Mouse (Mus musculus) adrenal gland, postnatal 4 days (tissue): ENCODE results near the gene Rbpjl. TPM values are rescaled to one million over a fixed set of nuclear protein-coding genes. Genes with fewer than 3 reads are reported as not detected.

Experiments used
- DNase-seq, 2 experiments: peaks; one replicate each; pipeline ENCODE4 v3.0.0; 2021 to 2022; ENCODE audit warnings: low spot score in 2 of 2, mixed read lengths in 2 of 2
- total RNA-seq, 2 experiments: library from RNA; stranded (reverse); gene quantifications; 2 replicates each; pipeline ENCODE4 v1.2.3; 2021

The Rbpjl gene
- total RNA-seq, 2 experiments from 2014 or later: 0.14 to 14.6 TPM

- DNase-seq: no peak
Observed at GRCm38 (mm10) chr2:164443460-164444000, 40.6 kb downstream of the Rbpjl start, which contains the start of gene Sdc4. Gene Sdc4, minus strand, starts transcription at chr2:164443887.

GRCm38 (mm10) chr2:164444701-164445100 lies 41.8 kb downstream of the Rbpjl start:
- DNase-seq: no peak

DNA sequence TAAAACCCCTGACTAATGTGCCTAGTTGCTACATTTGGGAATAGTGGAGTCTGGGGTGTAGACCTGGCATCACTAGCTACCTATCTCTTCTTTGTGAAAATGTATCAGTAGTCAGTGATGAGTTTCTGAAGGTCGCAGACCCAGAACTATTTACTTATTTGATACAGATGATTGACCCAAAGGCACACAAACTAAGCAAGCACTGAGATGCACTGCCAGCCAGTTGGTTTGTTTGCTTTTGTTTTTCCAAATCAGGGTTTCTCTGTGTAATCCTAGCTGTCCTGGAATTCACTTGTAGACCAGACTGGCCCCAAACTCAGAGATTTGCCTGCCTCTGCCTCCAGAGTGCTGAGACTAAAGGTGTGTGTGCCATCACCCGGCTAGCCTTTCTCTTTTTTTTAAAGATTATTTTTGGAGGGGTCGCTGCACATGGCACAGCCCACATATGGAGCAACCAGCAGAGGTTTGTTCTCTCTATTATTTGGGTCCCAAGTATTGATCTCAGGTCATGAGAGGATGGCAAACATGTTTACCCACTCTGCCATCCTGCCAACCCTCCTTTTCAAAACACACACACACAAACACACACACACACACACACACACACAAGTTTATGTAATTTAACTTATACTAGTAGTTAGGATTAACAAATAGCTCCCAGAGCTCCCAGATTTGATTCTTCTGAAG lies 42.6 kb downstream of the Rbpjl start:
- no peak for DNase-seq

DNA sequence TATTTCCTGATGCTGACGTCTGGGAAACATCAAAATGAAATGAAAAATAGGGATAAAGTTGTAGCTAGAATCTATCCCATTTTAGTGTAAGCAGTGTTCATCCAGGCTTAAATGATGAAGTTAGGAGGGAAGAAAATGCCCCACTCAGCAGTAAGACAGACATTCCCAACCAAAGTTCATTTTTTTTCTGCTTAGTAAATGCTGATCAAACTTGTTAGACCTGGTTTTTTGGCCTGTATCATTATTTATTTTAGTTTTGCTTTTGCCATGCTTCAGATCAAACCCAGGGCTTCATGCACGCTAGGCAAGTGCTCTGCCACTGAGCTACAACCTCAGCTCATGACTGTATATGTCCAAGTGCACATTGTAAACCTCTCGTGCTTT lies 43.1 kb downstream of the Rbpjl start:
- DNase-seq: no peak

DNA sequence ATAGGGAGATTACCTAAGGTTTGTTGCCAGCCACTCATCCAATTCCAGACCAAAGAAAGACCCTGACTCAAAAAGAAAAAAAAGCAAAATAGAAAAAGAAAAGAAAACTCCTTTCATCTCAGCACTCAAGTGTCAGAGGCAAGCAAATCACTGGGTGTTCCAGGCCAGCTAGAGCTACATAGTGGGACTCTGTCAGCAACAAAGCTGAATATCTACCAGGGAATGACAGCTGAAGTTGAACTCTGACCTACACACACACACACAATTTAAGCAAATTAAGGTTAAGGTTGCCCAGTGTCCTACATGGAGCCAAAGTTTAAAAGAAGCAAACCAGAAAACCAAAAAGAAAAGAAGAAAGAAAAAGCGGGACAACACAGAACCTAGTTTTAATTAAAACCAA lies 45.2 kb downstream of the Rbpjl start:
- no peak for DNase-seq

GRCm38 (mm10) chr2:164448921-164449320 lies 46.0 kb downstream of the Rbpjl start:
- DNase-seq: no peak

DNA sequence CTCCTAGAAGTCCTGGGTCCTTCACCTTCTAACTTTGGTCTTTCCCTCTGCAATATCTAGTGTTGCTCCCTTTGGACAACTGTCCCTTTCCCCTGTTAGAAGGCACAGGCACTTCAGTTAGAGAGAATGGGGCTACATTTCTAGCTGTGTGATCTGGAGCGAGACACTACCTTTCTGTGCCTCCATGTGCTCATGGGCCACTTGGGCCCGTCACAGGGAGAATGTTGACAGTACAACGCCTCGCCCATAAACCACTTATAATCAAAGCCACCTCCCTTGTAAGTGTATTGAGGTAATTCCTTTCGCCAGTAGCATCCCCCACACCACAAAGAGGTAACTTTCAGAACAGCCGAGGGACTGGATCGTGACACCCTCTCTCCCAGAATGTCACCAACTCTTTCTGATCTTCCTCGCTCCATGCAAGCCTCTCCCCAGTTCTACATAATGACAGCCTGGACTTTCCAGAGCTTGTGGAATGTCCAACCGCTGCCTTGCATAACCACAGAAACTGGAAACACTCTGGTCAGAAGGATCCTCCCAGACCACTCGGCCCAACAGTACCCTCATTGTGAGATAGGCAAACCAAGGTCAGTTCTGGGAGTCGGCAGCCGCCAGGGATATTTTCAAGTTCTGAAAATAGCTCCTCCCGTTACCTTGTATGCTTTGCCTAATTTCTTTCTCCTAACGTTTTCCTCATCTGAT lies 46.6 kb downstream of the Rbpjl start:
- DNase-seq: no peak

- DNase-seq: no peak
Observed at GRCm38 (mm10) chr2:164452000-164452676, 49.2 kb downstream of the Rbpjl start.

- DNase-seq: no peak
Observed at GRCm38 (mm10) chr2:164453047-164453757, 50.3 kb downstream of the Rbpjl start.

DNA sequence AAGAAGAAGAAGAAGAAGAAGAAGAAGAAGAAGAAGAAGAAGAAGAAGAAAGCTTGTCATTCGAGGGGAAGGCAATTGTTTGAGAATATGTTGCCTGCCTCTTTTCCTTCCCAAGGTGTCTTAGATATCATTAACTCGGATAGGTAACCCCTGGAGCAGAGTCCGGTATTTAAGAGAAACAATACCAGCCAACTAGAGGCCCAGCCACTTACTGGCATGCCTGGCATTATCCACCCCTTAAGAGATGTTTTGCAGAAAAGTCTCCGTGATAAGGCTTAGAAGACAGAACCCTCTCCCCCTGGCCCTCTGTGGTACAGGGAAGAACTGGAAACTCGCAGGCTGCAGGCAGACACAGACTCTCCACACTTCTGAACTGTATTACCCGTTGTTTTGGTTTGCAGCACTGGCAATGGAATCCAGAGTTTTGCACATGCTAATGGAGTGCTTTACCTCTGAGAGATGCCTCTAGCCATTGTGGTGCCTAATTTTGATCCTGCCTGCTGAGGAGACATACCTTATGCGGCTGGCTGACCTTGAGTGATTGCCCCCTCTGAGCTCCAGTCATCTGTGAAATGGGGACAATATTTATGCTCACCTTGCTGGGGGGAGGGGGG lies 51.1 kb downstream of the Rbpjl start:
- no peak for DNase-seq

GRCm38 (mm10) chr2:164454846-164455245 lies 51.9 kb downstream of the Rbpjl start:
- DNase-seq: no peak

- DNase-seq: no peak
Observed at GRCm38 (mm10) chr2:164455421-164456190, 52.7 kb downstream of the Rbpjl start.

GRCm38 (mm10) chr2:164456413-164456812 lies 53.5 kb downstream of the Rbpjl start:
- no peak for DNase-seq

DNA sequence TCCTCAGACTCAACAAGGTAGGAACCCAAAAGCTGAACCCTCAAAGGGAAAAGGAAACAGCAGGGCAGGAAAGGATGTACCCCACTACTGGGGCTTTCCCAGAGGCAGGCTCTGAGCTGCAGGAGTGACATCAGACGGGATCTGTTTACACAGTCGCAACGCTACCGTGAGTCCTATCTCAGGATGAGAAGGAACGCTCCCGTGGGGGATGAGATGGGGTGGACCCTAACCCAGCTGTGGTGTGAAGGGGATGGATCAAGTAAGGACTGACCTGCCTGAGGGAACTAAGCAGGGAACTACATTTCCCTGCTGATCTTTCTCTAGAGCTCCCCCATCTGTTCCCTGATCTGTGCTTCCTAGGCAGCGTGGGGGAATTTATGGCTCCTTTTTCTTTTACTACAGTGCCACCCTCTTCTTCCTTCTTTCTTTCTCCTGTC lies 53.9 kb downstream of the Rbpjl start, which contains the start of gene Sys1:
Gene Sys1, plus strand, starts transcription at position 101 of the 437 bp plus-strand sequence.
- no peak for DNase-seq

GRCm38 (mm10) chr2:164457942-164458341 lies 55.0 kb downstream of the Rbpjl start:
- no peak for DNase-seq

GRCm38 (mm10) chr2:164458535-164458934 lies 55.6 kb downstream of the Rbpjl start:
- DNase-seq: peak in 1 of 2 experiments; percentile 26

- DNase-seq: peak; percentile 70 to 90
Observed at GRCm38 (mm10) chr2:164460745-164461551, 58.0 kb downstream of the Rbpjl start, which contains the start of gene Gm20458. Gene Gm20458, plus strand, starts transcription at chr2:164460967.
